Mouse (Mus musculus): Measurements from ENCODE around the gene Arid1b.

- TF ChIP-seq CTCF (conservative IDR thresholded peaks at IDR 0.05; ENCODE audit: low read length) (no peak), NANOG (IDR thresholded peaks at IDR 0.05; ENCODE audit: borderline replicate concordance, low read length) (no peak), POU5F1 (IDR thresholded peaks at IDR 0.05; ENCODE audit: borderline replicate concordance, low read length) (no peak)
Observed at GRCm38 (mm10) chr17:5098727-5099126, 104.6 kb downstream of the Arid1b start.

Measured in E14TG2a.4 (cell line).